Mouse (Mus musculus): ENCODE results near the gene Zc3hav1l. TPM values are rescaled to one million over a fixed set of nuclear protein-coding genes. Genes with fewer than 3 reads are reported as not detected.

Gene Zc3hav1l
- 1 to 10 TPM; 2.3 to 2.6 TPM for total RNA-seq (2023)

DNA sequence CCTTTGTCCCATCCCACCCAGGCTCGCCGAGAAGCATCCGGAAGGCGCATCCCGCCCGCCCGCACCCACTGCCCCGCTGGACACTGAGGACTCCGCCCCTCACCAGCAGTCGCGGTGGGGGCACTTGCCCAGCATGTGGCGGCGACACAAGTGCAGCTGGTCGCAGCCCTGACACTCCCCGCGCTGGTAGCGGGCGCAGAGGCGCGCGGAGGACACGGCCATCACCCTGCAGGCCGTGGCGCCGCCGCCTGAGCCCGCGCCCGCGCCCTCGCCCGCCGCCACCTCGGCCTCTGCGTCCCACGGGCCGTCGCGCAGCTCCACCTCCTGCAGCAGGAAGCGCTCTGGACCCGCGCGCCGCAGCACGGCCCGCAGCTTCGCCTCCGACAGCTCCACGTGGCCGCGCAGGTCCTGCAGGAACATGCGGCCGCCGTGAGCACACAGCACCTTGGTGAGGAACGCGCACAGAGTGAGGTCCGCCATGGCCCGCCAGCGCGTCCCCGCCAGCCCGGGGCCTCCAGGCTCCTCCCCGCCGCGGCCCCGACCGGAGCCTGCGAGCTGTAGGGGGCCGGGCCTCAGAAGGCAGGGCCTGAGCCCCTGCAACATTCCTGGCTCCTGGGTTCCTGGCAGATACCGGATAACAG is at the start of gene Zc3hav1l:
TSS of gene Zc3hav1l (minus strand) at position 499 of the 641 bp plus-strand sequence.

DNA sequence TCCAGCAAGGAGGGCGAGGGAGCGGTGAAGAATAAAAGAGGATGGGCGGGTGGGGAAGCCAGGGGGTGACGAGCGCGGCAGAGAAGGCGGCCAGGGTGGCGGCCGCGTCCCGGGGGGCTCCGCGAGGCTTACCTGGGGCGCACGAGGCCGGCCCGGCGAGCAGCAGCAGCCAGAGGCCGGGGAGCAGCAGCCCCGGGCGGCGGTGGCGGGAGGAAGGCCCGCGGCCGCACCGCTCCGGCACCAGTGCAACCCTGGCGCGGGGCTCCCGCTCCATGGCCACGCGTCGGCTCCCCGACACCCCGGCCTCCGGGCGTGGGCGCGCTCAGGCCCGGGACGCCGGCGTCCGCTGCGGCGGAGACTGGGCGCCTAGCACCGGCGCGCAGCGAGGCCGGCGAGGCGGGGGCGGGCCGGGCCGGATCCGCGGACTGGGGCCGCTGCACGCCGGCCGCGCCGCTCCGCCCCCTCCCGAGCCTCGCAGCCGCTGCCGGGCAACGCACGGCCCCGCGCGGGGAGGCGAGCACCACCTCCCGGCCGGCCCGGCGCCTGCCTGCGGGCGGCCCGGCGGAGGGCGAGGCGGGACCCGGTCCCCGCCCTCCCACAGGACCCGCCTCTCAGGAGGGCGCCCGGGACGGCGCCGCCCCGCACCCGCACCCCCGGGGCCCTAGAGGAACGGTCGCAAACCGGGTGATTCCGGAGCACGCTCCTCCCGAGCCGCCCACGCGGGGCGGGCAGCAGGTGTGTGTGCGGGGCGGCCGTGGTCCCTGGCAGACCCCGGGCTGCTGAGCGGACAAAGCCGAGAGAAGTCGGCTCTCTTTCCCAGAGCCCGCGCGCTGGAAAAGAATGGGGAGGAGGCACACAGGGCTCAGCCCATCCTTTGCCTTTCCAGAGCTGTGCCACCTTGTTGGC is 45.1 kb downstream of the Zc3hav1l start, which contains the start of gene D630045J12Rik:
TSS of gene D630045J12Rik (minus strand) at position 274 of the 906 bp plus-strand sequence.

Other genes with a start within 250 kb of the Zc3hav1l start
- not detected for gene Tmem213, start 190.0 kb downstream of the Zc3hav1l start, total RNA-seq (2023)
- 1 to 10 TPM; 1.5 to 2.3 TPM for gene Atp6v0a4, start 174.7 kb downstream of the Zc3hav1l start, total RNA-seq (2023)
- under 1 TPM; 0.09 to 0.23 TPM for gene D630045J12Rik, start 45.2 kb downstream of the Zc3hav1l start, total RNA-seq (2023)
- gene Zc3hav1, start 55.3 kb upstream of the Zc3hav1l start, total RNA-seq (2023) = 100 to 1,000 TPM; 168 to 169 TPM
- gene Ttc26, start 82.2 kb upstream of the Zc3hav1l start, total RNA-seq (2023) = under 1 TPM; 0.12 TPM
- 10 to 100 TPM; 57.1 to 65.1 TPM for gene Ubn2, start 134.7 kb upstream of the Zc3hav1l start, total RNA-seq (2023)
- gene Fmc1, start 234.2 kb upstream of the Zc3hav1l start, total RNA-seq (2023) = 10 to 100 TPM; 23.9 to 30.1 TPM

Measured in B cell, adult 67 days (primary cell).